Mouse (Mus musculus): ENCODE measurements around the gene Olfr329-ps. TPM values are rescaled to one million over a fixed set of nuclear protein-coding genes. Genes with fewer than 3 reads are reported as not detected.
"Not testable (repeated sequence)": the region's sequence is repeated elsewhere in the genome, so short reads cannot be mapped to it uniquely, and the experiment has no call there.

Gene Olfr329-ps
- not detected in 2 replicates for polyA plus RNA-seq (2015; fragmentation: Nextera tagmentation; extraction: Ambion mirVana)

GRCm38 (mm10) chr11:58546322-58546721, at the start of gene Olfr329-ps:
Gene Olfr329-ps (minus strand): TSS chr11:58546422.
- Histone ChIP-seq H3K9ac (replicated peaks; ENCODE audit: low read depth, low read length) (no peak within 1 kb of the TSS), H3K9me3 (ENCODE audit: control insufficient read depth, low read length) (no peaks in the 10 kb centered on the region), H3K36me3 (ENCODE audit: control insufficient read depth, insufficient read depth) (no peaks in the 10 kb centered on the region), H3K4me3 (replicated peaks; ENCODE audit: low read length) (no peak within 1 kb of the TSS), H3K27me3 (replicated peaks; ENCODE audit: control insufficient read depth, insufficient read depth, low read length) (no peaks in the 10 kb centered on the region), H3K4me2 (ENCODE audit: low read length) (no peak within 1 kb of the TSS), H3K4me1 (replicated peaks; ENCODE audit: control insufficient read depth, insufficient read depth, low read length) (no peaks in the 10 kb centered on the region), H3K27ac (ENCODE audit: low read length) (no peak within 1 kb of the TSS)
- ATAC-seq, result no peak
- 81% methylated on average over 5 of the region's 5 CpGs for WGBS

DNA sequence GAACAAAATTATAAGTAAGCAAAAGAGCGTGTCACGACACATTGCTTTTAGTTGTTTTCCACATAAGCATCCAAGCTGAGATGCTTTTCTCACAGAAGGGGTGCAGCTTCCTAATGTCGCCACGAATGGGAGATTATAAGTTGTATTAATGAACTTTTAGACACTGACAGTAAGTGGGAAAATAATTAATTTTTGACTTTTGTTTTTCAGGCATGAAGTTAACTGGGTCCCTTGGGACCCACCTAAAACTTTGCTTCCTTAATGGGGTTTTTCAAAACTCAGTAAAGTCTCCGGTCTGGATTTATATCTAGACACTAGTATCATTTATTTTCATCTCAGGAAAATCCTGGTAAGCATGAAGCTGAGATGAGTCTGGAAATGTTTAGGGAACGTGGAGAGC, 48.6 kb upstream of the Olfr329-ps start, which contains the start of gene Olfr324:
Gene Olfr324 (plus strand): TSS at position 301 of the 400 bp plus-strand sequence.
- WGBS, result 86% methylated on average over 6 of the region's 6 CpGs
- no peak within 1 kb of the TSS for H3K27ac ChIP-seq (ENCODE audit: low read length)
- H3K9me3 ChIP-seq (ENCODE audit: control insufficient read depth, low read length), result no peaks in the 10 kb centered on the region
- H3K9ac ChIP-seq (replicated peaks; ENCODE audit: low read depth, low read length), result no peak within 1 kb of the TSS
- no peaks in the 10 kb centered on the region for H3K27me3 ChIP-seq (replicated peaks; ENCODE audit: control insufficient read depth, insufficient read depth, low read length)
- no peaks in the 10 kb centered on the region for H3K4me1 ChIP-seq (replicated peaks; ENCODE audit: control insufficient read depth, insufficient read depth, low read length)
- no peak within 1 kb of the TSS for H3K4me3 ChIP-seq (replicated peaks; ENCODE audit: low read length)
- H3K4me2 ChIP-seq (ENCODE audit: low read length), result no peak within 1 kb of the TSS
- ATAC-seq, result no peak
- H3K36me3 ChIP-seq (ENCODE audit: control insufficient read depth, insufficient read depth), result no peaks in the 10 kb centered on the region

- no peaks in the 10 kb centered on the region; the same call in 1 of the 2 replicates for H3K4me1 ChIP-seq (replicated peaks; ENCODE audit: control insufficient read depth, insufficient read depth, low read length)
- no peaks in the 10 kb centered on the region for H3K36me3 ChIP-seq (ENCODE audit: control insufficient read depth, insufficient read depth)
- H3K9me3 ChIP-seq (ENCODE audit: control insufficient read depth, low read length), result no peaks in the 10 kb centered on the region
- H3K27ac ChIP-seq (ENCODE audit: low read length), result no peak overlapping the region
- no peak overlapping the region for H3K4me3 ChIP-seq (replicated peaks; ENCODE audit: low read length)
- WGBS, result 18% methylated on average over 3 of the region's 3 CpGs
- H3K4me2 ChIP-seq (ENCODE audit: low read length), result no peak overlapping the region
- H3K9ac ChIP-seq (replicated peaks; ENCODE audit: low read depth, low read length), result no peak overlapping the region
- no peaks in the 10 kb centered on the region; the same call in 1 of the 2 replicates for H3K27me3 ChIP-seq (replicated peaks; ENCODE audit: control insufficient read depth, insufficient read depth, low read length)
- peak; percentile 61 for ATAC-seq
These were observed 42.5 kb upstream of the Olfr329-ps start for GRCm38 (mm10) chr11:58588620-58589250.

DNA sequence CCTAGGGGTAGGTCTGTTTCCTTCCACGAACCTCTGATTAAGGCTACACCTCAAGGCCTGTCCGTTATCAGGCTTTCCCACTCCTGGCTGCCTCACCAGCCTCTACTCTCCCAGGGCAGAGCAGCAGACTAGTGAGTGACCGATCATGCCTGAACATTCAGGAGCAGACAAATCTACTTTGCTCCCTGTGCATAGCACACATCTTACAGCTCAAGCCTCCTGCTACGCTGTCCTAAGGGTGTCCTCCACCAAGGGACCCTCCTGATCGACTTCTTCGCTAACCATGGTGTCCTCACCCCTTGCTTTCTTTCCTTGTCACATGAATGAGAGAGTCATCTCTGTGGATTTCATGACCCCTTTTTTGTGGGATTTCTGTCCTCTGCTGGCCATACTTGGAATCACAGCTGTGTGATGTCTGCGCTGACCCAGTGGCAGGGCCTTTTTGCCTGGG, 41.7 kb upstream of the Olfr329-ps start:
- whole genome bisulfite sequencing, result 60% methylated on average over 7 of the region's 7 CpGs
- Histone ChIP-seq H3K4me3 (replicated peaks; ENCODE audit: low read length) (no peak overlapping the region), H3K27me3 (replicated peaks; ENCODE audit: control insufficient read depth, insufficient read depth, low read length) (no peaks in the 10 kb centered on the region; the same call in 1 of the 2 replicates), H3K36me3 (ENCODE audit: control insufficient read depth, insufficient read depth) (no peaks in the 10 kb centered on the region), H3K9ac (replicated peaks; ENCODE audit: low read depth, low read length) (no peak overlapping the region), H3K27ac (ENCODE audit: low read length) (no peak overlapping the region), H3K9me3 (ENCODE audit: control insufficient read depth, low read length) (no peaks in the 10 kb centered on the region), H3K4me1 (replicated peaks; ENCODE audit: control insufficient read depth, insufficient read depth, low read length) (no peaks in the 10 kb centered on the region; the same call in 1 of the 2 replicates), H3K4me2 (ENCODE audit: low read length) (no peak overlapping the region)
- no peak for ATAC-seq

GRCm38 (mm10) chr11:58578636-58579035, 32.4 kb upstream of the Olfr329-ps start:
- ATAC-seq, result peak; percentile 82
- WGBS, result 46% methylated on average over 8 of the region's 8 CpGs
- Histone ChIP-seq H3K4me3 (replicated peaks; ENCODE audit: low read length) (no peak overlapping the region), H3K9me3 (ENCODE audit: control insufficient read depth, low read length) (no peaks in the 10 kb centered on the region), H3K27me3 (replicated peaks; ENCODE audit: control insufficient read depth, insufficient read depth, low read length) (no peaks in the 10 kb centered on the region), H3K9ac (replicated peaks; ENCODE audit: low read depth, low read length) (no peak overlapping the region), H3K4me2 (ENCODE audit: low read length) (no peak overlapping the region), H3K36me3 (ENCODE audit: control insufficient read depth, insufficient read depth) (no peaks in the 10 kb centered on the region), H3K4me1 (replicated peaks; ENCODE audit: control insufficient read depth, insufficient read depth, low read length) (peaks cover 8% of the 10 kb centered on the region), H3K27ac (ENCODE audit: low read length) (no peak overlapping the region)

DNA sequence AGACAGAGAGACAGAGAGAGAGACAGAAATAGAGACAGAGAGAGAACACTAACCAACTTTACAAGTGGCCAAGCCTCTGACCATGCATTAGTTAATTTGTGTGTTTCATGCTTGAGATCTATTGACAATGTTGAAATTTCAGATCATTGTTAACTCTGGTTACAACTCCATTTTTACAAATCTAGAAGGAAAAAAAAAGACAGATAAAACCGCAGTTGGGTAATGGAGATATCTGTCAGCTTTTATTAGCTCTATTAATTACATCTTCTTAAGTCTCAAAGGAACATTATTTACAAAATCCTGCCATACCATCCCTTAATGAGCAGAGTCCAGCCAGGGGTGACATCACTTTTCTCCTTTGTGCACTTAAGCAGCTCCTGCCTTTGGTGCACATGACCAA, 31.2 kb upstream of the Olfr329-ps start, which contains the start of gene Olfr325:
Gene Olfr325 (plus strand): TSS at position 301 of the 400 bp plus-strand sequence.
- WGBS, result 65% methylated on average over 1 of the region's 1 CpGs

GRCm38 (mm10) chr11:58570405-58570804, 24.2 kb upstream of the Olfr329-ps start, which contains the start of gene Olfr224:
Gene Olfr224 (minus strand): TSS chr11:58570553.
- Histone ChIP-seq H3K27ac (ENCODE audit: low read length) (no peak within 1 kb of the TSS), H3K9ac (replicated peaks; ENCODE audit: low read depth, low read length) (no peak within 1 kb of the TSS), H3K27me3 (replicated peaks; ENCODE audit: control insufficient read depth, insufficient read depth, low read length) (no peaks in the 10 kb centered on the region), H3K9me3 (ENCODE audit: control insufficient read depth, low read length) (no peaks in the 10 kb centered on the region), H3K4me2 (ENCODE audit: low read length) (no peak within 1 kb of the TSS), H3K4me1 (replicated peaks; ENCODE audit: control insufficient read depth, insufficient read depth, low read length) (no peaks in the 10 kb centered on the region), H3K36me3 (ENCODE audit: control insufficient read depth, insufficient read depth) (no peaks in the 10 kb centered on the region), H3K4me3 (replicated peaks; ENCODE audit: low read length) (no peak within 1 kb of the TSS)
- no peak for ATAC-seq
- WGBS, result 69% methylated on average over 5 of the region's 5 CpGs

More for the DNA sequence above, 31.2 kb upstream of the Olfr329-ps start, which contains the start of gene Olfr325:
- Histone ChIP-seq H3K9me3 (ENCODE audit: control insufficient read depth, low read length) (no peaks in the 10 kb centered on the region), H3K27me3 (replicated peaks; ENCODE audit: control insufficient read depth, insufficient read depth, low read length) (no peaks in the 10 kb centered on the region), H3K9ac (replicated peaks; ENCODE audit: low read depth, low read length) (no peak within 1 kb of the TSS), H3K4me2 (ENCODE audit: low read length) (no peak within 1 kb of the TSS), H3K4me3 (replicated peaks; ENCODE audit: low read length) (no peak within 1 kb of the TSS), H3K27ac (ENCODE audit: low read length) (no peak within 1 kb of the TSS), H3K4me1 (replicated peaks; ENCODE audit: control insufficient read depth, insufficient read depth, low read length) (peaks cover 8% of the 10 kb centered on the region), H3K36me3 (ENCODE audit: control insufficient read depth, insufficient read depth) (no peaks in the 10 kb centered on the region)
- no peak for ATAC-seq

DNA sequence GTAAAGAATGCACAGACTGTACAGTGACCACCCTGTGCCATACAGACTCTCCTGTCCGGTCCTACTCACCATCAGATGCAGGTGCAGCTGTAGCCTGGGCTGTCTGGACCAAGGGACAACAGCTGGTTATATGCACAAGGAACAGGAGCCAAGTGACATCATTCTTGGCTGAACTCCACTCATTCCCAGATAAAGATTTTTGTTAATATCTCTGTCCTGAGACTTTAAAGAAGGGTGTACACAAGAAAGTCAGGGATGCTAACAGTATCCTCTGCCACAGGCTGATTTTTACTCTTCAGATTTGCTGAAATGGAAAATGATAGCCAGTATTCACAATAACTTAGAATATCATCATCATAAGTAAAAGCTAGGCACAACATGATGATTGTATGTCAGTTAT, 9.3 kb upstream of the Olfr329-ps start, which contains the start of gene Olfr328:
Gene Olfr328 (minus strand): TSS at position 101 of the 400 bp plus-strand sequence.
- H3K36me3 ChIP-seq (ENCODE audit: control insufficient read depth, insufficient read depth), result no peaks in the 10 kb centered on the region
- H3K4me1 ChIP-seq (replicated peaks; ENCODE audit: control insufficient read depth, insufficient read depth, low read length), result no peaks in the 10 kb centered on the region
- no peak within 1 kb of the TSS for H3K9ac ChIP-seq (replicated peaks; ENCODE audit: low read depth, low read length)
- 79% methylated on average over 1 of the region's 1 CpGs for WGBS
- no peak within 1 kb of the TSS for H3K4me3 ChIP-seq (replicated peaks; ENCODE audit: low read length)
- no peak within 1 kb of the TSS for H3K4me2 ChIP-seq (ENCODE audit: low read length)
- no peaks in the 10 kb centered on the region for H3K27me3 ChIP-seq (replicated peaks; ENCODE audit: control insufficient read depth, insufficient read depth, low read length)
- H3K27ac ChIP-seq (ENCODE audit: low read length), result no peak within 1 kb of the TSS
- ATAC-seq, result no peak
- no peaks in the 10 kb centered on the region for H3K9me3 ChIP-seq (ENCODE audit: control insufficient read depth, low read length)

- H3K27me3 ChIP-seq (replicated peaks; ENCODE audit: control insufficient read depth, insufficient read depth, low read length); H3K4me3 ChIP-seq (replicated peaks; ENCODE audit: low read length); H3K9ac ChIP-seq (replicated peaks; ENCODE audit: low read depth, low read length); H3K4me2 ChIP-seq (ENCODE audit: low read length); ATAC-seq; H3K36me3 ChIP-seq (ENCODE audit: control insufficient read depth, insufficient read depth); H3K9me3 ChIP-seq (ENCODE audit: control insufficient read depth, low read length); H3K27ac ChIP-seq (ENCODE audit: low read length); H3K4me1 ChIP-seq (replicated peaks; ENCODE audit: control insufficient read depth, insufficient read depth, low read length): not testable (repeated sequence)
These were observed 11.5 kb downstream of the Olfr329-ps start, which contains the start of gene Olfr330 for GRCm38 (mm10) chr11:58534736-58535135. Gene Olfr330 (minus strand): TSS chr11:58534836.

All from forebrain, embryonic 16.5 days (tissue).